Mouse (Mus musculus): ENCODE data around the gene Gm49630. TPM values are rescaled to one million over a fixed set of nuclear protein-coding genes. Genes with fewer than 3 reads are reported as not detected.
"Not testable (repeated sequence)": the region's sequence is repeated elsewhere in the genome, so short reads cannot be mapped to it uniquely, and the experiment has no call there.

The Gm49630 gene
- polyA plus RNA-seq (2016; fragmentation: Nextera tagmentation; extraction: Ambion mirVana), result not detected in 2 replicates

DNA sequence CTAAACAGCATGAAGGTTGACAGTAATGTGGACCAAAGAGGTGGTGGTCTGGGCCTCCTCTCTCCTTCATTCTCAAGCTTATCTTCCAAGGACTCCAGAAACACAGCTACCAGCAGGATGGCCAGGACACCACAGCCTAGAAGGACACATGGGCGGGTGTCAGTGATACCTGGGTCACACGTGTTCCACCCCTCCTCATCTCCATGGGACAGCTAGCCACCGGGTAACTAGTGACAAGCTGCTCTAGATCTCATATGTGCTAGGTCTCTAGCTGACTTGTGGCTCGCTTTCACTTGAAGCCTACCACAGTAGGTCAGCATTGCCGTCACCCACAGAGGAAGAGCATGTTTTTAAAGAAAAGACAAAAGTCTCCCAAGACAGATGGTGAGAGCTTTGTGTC, at the start of gene Gm49630:
TSS of gene Gm49630 (minus strand) at position 101 of the 400 bp plus-strand sequence.
- not testable (repeated sequence) for H3K9me3 ChIP-seq; H3K9ac ChIP-seq; H3K27me3 ChIP-seq; H3K4me2 ChIP-seq; H3K4me3 ChIP-seq (replicated peaks); H3K4me1 ChIP-seq; H3K36me3 ChIP-seq (replicated peaks); H3K27ac ChIP-seq; ATAC-seq (ENCODE audit: low FRiP score)
- 83% methylated on average over 3 of the region's 5 CpGs for WGBS

DNA sequence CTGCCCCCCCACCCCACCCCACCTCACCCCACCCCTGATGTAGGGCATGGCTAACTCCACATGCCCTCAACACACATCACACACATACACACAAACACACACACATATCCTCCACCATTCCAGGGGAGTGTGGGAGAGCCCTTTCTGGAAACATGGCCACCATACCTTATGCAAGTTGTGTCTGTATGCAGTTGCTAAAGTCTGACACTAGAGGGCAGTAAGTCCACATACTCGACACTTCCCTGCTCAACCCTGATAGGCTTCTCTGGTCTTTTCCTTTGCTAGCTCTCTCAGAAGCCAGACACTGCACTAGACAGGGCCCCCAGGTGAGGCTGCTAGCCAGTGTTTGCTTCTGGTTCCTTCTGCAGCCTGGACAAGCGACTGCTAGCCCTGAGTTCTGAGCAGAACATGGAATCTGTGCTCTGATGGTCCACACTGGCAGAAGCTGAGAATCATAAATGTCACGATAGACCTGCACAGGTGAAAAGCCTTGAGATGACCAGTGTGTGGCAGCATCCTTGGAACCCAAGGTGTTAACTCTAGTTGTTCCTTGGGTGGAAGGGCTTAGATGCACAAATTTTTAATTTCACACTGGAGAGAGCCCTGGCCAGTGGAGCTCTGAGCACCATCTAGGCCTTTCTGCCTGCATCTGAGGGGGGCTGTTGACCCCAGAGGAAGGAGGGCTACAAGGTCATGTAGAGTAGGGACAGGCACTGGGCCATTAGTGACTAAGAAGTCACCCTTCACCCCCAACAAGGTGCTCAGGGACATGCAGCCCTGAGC, 48.6 kb upstream of the Gm49630 start:
- WGBS, result 4% methylated on average over 2 of the region's 3 CpGs
- not testable (repeated sequence) for H3K9me3 ChIP-seq; H3K27ac ChIP-seq; H3K9ac ChIP-seq; H3K4me2 ChIP-seq; H3K4me3 ChIP-seq (replicated peaks); H3K4me1 ChIP-seq; H3K27me3 ChIP-seq; H3K36me3 ChIP-seq (replicated peaks)
- peak; percentile 75 for ATAC-seq (ENCODE audit: low FRiP score)

DNA sequence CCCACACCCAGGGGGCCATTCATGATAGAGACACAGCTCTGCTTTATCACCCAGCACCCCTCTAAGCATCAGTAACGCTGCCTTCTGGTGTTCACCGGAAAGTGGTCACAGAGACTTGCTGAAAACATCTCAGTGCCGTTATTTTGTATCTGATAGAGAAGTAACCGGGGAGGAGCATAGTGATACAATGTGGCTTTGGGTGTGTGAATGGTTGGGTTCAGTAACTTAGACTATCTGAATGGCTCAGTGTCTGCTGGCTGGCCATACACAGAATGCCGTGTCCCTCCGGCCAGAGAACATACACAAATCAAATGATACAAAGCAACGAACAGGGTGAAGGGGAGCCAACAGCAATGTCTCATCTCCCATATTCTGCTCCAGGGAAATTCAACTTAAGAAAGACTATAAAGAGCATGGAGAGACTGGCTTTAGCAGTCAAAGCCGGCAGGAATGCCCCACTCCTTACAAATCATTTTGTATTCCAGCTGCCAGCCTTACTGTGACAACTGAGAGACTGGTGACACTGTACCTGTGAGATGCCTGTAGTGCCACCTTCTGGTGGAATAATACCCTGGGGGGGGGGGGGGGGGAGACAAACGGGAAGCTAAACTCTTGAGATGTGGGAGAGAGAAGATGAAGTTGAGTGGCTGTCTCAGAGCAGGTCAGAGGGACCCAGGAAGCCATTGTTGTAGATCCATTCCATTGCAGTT, 43.0 kb upstream of the Gm49630 start:
- WGBS, result 90% methylated on average over 8 of the region's 9 CpGs
- not testable (repeated sequence) for ATAC-seq (ENCODE audit: low FRiP score)

DNA sequence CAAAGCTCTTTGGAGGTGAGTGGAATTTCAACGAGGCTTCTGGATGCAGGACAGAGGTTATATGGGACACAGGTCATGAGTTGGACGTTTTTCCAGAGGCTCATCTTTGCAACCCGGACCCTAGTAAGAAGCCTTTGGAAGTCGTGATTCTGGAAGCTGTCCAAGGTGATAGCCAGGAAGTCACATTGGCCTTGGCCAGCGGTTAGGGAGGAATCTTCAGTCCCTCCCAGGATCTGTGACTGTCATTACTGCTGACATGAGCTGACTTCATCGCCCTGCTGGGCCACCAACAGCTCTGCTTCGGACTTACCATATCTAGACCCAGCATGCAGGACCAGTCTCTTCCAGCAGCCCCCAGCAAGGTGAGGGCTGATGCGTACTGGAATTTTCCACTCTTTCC, 41.6 kb upstream of the Gm49630 start:
- H3K4me2 ChIP-seq; H3K9ac ChIP-seq; H3K36me3 ChIP-seq (replicated peaks); H3K4me1 ChIP-seq; H3K9me3 ChIP-seq; H3K27me3 ChIP-seq; ATAC-seq (ENCODE audit: low FRiP score); H3K27ac ChIP-seq; H3K4me3 ChIP-seq (replicated peaks): not testable (repeated sequence)
- WGBS, result 87% methylated on average over 8 of the region's 8 CpGs

More for the DNA sequence above, 43.0 kb upstream of the Gm49630 start:
- not testable (repeated sequence) for H3K4me3 ChIP-seq (replicated peaks); H3K27ac ChIP-seq; H3K27me3 ChIP-seq; H3K9ac ChIP-seq; H3K9me3 ChIP-seq; H3K4me1 ChIP-seq; H3K4me2 ChIP-seq; H3K36me3 ChIP-seq (replicated peaks)

DNA sequence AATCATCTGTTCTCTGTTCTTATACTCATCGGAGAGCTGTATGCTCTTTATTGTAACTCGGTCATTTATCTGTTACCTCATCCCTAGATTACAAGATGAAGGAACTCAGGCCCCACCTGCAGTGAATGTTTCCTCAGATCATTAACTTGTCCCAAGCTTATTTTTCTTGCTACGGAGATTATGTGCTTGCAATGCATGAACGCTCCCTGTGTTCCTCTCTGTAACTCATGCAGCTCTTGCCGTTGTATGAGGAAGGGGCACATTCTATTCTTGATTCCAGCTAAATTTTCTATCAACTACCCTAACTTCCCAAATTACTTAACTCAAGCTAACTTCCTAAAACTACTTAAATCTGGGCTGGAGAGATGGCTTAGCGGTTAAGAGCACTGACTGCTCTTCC, 28.0 kb upstream of the Gm49630 start:
- H3K36me3 ChIP-seq (replicated peaks); H3K9me3 ChIP-seq; H3K4me1 ChIP-seq; H3K27ac ChIP-seq; H3K4me2 ChIP-seq; H3K4me3 ChIP-seq (replicated peaks); ATAC-seq (ENCODE audit: low FRiP score); H3K27me3 ChIP-seq; H3K9ac ChIP-seq: not testable (repeated sequence)
- WGBS, result 83% methylated on average over 6 of the region's 6 CpGs

DNA sequence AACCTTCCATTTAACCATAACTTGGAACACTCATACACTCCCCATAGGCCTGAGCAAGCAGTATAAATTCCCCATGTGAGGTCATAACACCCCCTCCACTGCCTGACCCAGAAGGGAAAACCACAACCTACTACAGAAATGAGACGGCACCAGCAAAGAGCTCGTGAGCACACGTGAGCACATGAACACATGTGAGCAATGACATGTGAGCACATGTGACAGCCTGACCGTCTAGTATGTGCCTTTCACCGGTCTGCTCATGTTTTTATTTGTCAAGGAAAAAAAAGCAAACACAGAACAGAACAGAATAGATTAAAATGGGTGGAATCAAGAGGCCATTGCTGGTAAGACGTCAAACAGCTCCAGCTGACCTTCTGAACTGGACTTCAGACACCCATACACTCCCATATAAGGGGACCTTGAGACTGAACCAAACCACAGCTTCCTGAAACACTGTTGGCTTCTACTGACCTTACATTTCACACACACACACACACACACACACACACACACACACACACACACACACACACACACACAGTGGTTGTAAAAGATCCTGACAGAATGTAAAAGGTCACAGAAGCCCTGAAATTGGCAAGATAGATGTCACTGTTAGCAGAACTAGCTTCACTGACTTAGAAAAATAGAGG, 26.5 kb upstream of the Gm49630 start:
- ATAC-seq (ENCODE audit: low FRiP score); H3K9ac ChIP-seq; H3K27ac ChIP-seq; H3K4me1 ChIP-seq; H3K4me2 ChIP-seq; H3K9me3 ChIP-seq; H3K36me3 ChIP-seq (replicated peaks); H3K4me3 ChIP-seq (replicated peaks); H3K27me3 ChIP-seq: not testable (repeated sequence)
- WGBS, result 93% methylated on average over 6 of the region's 6 CpGs

DNA sequence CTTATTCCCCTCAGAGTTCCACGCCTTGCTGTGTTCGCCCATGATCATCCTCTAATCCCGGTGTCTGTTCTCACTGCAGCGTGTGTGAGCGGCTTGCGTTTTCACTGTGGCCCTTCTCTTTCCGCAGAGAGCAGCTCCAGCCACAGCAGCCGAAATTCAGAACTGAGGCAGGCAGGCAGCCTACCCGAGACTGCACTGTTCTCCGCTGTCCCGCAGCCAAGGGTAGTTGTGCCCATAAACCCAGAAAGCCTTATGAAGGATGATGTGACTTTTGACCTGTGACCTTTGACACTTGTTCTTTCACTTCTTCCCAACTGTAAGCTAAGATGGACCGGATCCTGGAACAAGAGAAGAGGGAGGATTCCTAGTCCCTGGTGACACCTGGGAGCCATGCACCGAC, 25.3 kb upstream of the Gm49630 start:
- 90% methylated on average over 13 of the region's 13 CpGs for whole genome bisulfite sequencing

DNA sequence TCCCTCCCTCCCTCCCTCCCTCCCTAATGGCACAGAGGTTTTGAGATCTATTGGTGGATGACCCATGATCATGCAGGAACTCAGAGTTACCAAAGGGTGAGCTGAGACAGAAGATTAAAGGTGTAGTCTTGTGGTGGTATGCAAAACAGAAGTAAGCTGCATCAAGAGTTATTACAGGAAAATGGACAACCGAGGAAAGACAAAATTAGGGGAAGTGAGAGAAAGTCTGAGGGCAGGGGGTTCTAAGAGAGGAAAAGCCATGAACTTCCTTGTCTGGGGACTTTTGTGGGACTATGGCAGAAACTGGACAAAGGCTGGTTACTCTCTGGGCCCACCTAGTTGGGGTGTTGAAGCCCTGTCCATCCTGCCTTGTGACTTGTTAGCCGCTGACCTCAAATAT, 24.5 kb upstream of the Gm49630 start:
- H3K27ac ChIP-seq; H3K36me3 ChIP-seq (replicated peaks); H3K4me2 ChIP-seq; H3K27me3 ChIP-seq; H3K9me3 ChIP-seq; H3K4me3 ChIP-seq (replicated peaks); ATAC-seq (ENCODE audit: low FRiP score); H3K9ac ChIP-seq; H3K4me1 ChIP-seq: not testable (repeated sequence)
- WGBS, result no CpG with 5 or more reads among the region's 2 CpGs

More for the DNA sequence above, 25.3 kb upstream of the Gm49630 start:
- not testable (repeated sequence) for H3K4me3 ChIP-seq (replicated peaks); H3K9ac ChIP-seq; H3K27me3 ChIP-seq; H3K4me1 ChIP-seq; H3K4me2 ChIP-seq; H3K36me3 ChIP-seq (replicated peaks); ATAC-seq (ENCODE audit: low FRiP score); H3K9me3 ChIP-seq; H3K27ac ChIP-seq

DNA sequence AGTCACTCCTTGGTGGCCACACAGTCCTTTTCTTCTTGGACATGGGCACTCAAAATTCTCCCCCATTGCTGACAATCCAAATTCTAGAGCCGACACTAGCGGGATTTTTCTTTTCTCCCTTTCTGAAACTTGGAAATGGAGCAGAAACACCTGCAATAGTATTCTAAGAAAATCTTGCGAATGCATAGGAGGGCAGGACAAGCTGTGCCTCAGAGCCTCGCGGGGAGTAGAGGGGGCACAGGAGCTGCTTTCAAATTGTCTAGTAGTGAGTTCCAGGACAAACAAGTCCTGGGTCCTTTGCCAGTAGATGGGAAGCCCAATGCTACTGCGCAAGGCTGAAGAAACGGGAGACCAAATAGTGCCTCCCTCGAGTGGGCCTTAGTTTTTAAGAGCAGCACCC, 23.9 kb upstream of the Gm49630 start:
- not testable (repeated sequence) for H3K9ac ChIP-seq; ATAC-seq (ENCODE audit: low FRiP score); H3K9me3 ChIP-seq; H3K4me1 ChIP-seq; H3K27me3 ChIP-seq; H3K4me3 ChIP-seq (replicated peaks); H3K36me3 ChIP-seq (replicated peaks); H3K27ac ChIP-seq; H3K4me2 ChIP-seq
- WGBS, result 89% methylated on average over 8 of the region's 8 CpGs

DNA sequence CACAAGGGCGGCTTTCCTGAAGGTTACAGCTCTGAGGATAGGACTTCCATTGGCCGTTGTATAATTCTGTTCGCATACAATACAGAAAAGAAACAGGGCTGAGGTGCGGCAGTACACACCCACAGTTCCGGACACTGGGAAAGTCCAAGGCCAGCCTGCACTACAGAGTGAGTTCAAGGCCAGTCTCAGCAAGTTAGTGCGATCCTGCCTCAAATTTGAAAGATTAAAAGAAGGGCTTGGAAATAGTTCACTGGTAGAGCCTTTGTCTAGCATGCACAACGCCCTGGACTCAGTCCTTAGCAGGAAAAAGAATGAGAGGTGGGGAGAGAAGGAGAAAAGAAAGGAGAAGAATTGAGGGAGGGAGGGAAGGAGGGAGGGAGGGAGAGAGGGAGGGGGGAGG, 23.3 kb upstream of the Gm49630 start:
- not testable (repeated sequence) for H3K4me3 ChIP-seq (replicated peaks); H3K27me3 ChIP-seq; ATAC-seq (ENCODE audit: low FRiP score); H3K9ac ChIP-seq; H3K4me2 ChIP-seq; H3K9me3 ChIP-seq; H3K36me3 ChIP-seq (replicated peaks); H3K4me1 ChIP-seq; H3K27ac ChIP-seq
- WGBS, result 84% methylated on average over 7 of the region's 7 CpGs

DNA sequence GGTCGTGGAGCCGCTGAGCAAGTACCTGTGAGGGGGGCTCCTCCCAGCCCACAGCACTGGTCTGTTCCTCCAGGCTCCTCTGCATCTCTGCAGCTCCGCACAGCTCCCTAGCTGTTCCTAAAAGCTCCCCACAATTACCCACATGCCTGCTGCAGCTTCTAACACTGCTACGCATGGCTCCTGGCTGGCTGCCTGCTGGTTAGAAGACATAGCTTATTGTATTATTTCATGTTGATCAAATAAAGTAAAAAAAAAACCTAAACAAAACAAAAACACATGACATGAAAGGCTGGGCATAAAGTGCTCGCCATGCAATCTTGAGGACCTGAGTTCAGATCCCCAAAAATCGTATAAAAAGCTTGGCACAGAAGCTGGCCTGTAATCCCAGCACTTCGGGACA, 18.1 kb upstream of the Gm49630 start:
- H3K4me1 ChIP-seq; H3K4me3 ChIP-seq (replicated peaks); H3K27ac ChIP-seq; H3K9ac ChIP-seq; H3K4me2 ChIP-seq; ATAC-seq (ENCODE audit: low FRiP score); H3K27me3 ChIP-seq; H3K9me3 ChIP-seq; H3K36me3 ChIP-seq (replicated peaks): not testable (repeated sequence)
- WGBS, result 78% methylated on average over 7 of the region's 7 CpGs

DNA sequence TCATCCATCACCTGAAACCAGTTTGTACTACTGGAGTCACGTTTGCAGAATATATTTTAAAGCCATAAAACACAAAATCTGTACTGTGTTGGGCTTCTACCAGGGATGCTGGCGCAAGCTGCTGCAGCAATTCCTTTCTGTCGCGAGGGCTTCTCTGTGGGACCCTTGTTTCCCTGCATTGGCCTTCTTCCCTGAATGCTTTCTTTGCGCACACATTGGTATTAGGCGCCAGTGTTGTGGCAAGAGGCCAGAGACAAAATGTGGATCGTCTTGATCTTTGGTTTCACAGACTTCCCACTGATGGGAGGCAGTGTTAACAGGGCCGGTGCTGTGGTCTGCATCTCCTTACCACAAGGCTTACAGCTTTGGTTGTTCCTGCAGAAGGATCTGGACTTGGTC, 17.2 kb upstream of the Gm49630 start:
- H3K4me1 ChIP-seq; H3K4me3 ChIP-seq (replicated peaks); ATAC-seq (ENCODE audit: low FRiP score); H3K9me3 ChIP-seq; H3K4me2 ChIP-seq; H3K9ac ChIP-seq; H3K27ac ChIP-seq; H3K27me3 ChIP-seq; H3K36me3 ChIP-seq (replicated peaks): not testable (repeated sequence)
- WGBS, result 76% methylated on average over 8 of the region's 8 CpGs
